Mouse (Mus musculus): ENCODE data around the gene 1700028J19Rik. TPM values are rescaled to one million over a fixed set of nuclear protein-coding genes. Genes with fewer than 3 reads are reported as not detected.

Gene 1700028J19Rik
- polyA plus RNA-seq (2012; rRNA removed), result 1.3 and 1.7 TPM in 2 replicates

GRCm38 (mm10) chr7:44246055-44246983, at the start of gene 1700028J19Rik, which contains the start of gene 2410002F23Rik:
Gene 1700028J19Rik (minus strand): TSS chr7:44246695.
Gene 2410002F23Rik (plus strand): TSS chr7:44246722.

DNA sequence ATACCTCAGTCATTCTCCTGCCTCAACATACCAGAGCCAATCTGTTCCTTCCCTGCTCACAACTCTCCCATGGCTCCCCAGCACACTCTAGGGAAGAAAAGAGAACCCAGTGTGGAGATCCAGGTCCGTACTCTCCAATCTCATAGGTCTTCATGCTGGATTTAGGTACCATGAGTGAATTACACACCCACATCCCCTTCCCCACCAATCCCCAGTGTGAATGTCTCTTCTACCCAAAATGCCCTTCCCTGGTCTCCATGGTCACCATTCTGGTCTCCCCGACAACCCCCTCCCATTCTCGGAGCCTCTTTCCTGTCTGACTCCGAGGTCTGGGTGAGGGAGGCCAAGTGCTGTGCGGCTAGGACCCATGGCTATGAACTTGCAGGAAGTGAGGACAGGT, 14.7 kb upstream of the 1700028J19Rik start, which contains the start of gene Gm15517:
TSS of gene Gm15517 (plus strand) at position 301 of the 400 bp plus-strand sequence.

GRCm38 (mm10) chr7:44257278-44257677, 10.8 kb upstream of the 1700028J19Rik start, which contains the start of gene Acp4:
Gene Acp4 (minus strand): TSS chr7:44257378.

DNA sequence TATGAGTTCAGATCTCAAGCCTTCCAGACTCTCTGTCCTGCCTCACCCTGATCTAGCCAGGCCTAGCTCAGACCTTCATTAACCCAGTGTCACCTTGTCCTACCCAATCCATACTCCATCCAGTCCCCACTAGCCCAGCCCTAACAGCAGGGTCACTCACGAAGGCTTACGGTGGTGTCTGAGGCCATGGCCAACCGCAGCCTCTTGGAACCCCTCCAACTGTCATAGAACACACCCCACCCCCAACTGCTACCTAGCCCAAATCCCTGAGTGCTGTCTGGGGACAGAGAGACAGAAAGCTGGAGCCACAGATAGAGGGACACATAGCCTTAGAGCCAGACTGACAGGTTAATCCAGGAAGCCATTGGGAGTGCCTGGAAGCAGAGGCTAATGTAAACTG, 10.6 kb downstream of the 1700028J19Rik start, which contains the start of gene Gm36864:
TSS of gene Gm36864 (plus strand) at position 269 of the 400 bp plus-strand sequence.

DNA sequence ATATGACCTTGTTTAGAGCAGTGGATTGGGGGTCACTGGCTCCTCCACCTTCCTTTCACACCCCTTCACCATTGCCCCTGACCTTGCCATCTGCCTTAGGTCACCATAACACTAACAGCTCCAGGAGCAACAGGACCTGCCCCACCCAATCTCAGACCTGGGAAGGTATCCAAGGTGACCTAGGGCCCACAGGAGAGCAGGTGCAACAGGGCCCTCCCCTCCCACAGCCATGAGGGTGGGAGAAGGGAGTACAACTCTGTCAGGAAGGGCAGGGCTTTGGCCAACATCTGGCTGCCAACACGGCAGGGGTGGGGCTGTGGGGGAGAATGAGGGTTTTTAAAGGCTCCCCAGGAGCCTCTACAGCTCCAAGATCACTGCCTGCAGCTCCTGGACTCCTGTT, 21.4 kb downstream of the 1700028J19Rik start, which contains the start of gene Klk1:
TSS of gene Klk1 (plus strand) at position 285 of the 400 bp plus-strand sequence.

DNA sequence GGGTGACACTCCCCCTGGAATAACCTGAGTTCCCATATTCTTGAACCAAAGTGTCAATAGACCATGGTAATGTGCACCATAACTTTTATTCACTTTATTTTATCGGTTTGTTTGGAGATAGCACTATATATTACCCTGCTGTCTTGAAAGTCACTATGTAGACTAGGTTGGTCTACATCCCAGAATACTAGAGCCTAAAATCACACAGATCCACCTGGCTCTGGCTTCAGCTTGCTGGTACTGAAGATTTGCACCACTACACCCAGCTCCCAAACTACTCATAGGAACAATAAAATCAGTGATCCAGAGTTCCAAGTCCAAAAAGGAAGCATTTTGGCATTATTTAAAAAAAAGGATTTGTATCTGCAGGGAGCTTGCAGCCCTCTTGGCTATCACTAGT, 30.9 kb downstream of the 1700028J19Rik start, which contains the start of gene Klk1b5:
TSS of gene Klk1b5 (plus strand) at position 301 of the 400 bp plus-strand sequence.

GRCm38 (mm10) chr7:44207135-44207534, 39.4 kb downstream of the 1700028J19Rik start, which contains the start of gene Klk1b4:
Gene Klk1b4 (plus strand): TSS chr7:44207435.

DNA sequence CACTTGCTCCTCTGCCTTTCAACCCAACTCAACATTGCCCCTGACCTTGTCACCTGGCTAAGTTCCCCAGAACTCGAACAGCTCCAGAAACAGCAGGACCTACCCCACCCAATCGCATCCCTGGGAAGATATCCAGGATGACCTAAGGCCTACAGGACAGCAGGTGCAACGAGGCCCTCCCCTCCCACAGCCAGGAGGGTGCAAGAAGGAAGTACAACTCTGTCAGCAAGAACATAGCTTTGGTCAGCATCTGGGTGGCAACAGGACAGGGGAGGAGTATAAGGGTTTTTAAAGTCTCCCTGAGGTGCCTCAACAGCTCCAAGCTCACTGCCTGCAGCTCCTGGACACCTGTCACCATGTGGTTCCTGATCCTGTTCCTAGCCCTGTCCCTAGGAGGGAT, 48.6 kb downstream of the 1700028J19Rik start, which contains the start of gene Klk1b3:
TSS of gene Klk1b3 (plus strand) at position 301 of the 400 bp plus-strand sequence.

DNA sequence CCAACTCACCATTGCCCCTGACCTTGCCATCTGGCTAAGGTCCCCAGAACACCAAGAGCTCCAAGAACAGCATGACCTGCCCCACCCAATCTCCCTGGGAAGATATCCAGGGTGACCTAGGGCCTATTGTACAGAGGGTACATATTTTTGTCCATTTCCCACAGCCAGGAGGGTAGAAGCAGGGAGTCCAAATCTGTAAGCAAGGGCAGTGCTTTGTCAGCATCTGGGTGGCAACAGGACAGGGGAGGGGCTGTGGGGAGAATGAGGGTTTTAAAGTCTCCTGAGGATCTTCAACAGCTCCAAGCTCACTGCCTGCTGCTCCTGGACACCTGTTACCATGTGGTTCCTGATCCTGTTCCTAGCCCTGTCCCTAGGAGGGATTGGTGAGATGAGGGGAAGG, 58.6 kb downstream of the 1700028J19Rik start, which contains the start of gene Klk1b24:
TSS of gene Klk1b24 (plus strand) at position 301 of the 400 bp plus-strand sequence.

Other genes with a start within 250 kb of the 1700028J19Rik start
- gene Klk1b26, start 234.5 kb downstream of the 1700028J19Rik start, polyA plus RNA-seq (2012; rRNA removed), result 0.08 TPM in 1 of 2 replicates, not detected in the other
- 0.07 TPM in 1 of 2 replicates, not detected in the other for gene Klk1b27, start 194.4 kb downstream of the 1700028J19Rik start, polyA plus RNA-seq (2012; rRNA removed)
- gene Klk1b21, start 144.4 kb downstream of the 1700028J19Rik start, polyA plus RNA-seq (2012; rRNA removed), result not detected in 2 replicates
- not detected in 2 replicates for gene Klk1b22, start 134.0 kb downstream of the 1700028J19Rik start, polyA plus RNA-seq (2012; rRNA removed)
- gene Klk1b16, start 109.9 kb downstream of the 1700028J19Rik start, polyA plus RNA-seq (2012; rRNA removed), result 0.05 TPM in 1 of 2 replicates, not detected in the other
- not detected in 2 replicates for gene Klk1b24, start 58.5 kb downstream of the 1700028J19Rik start, polyA plus RNA-seq (2012; rRNA removed)
- gene Klk1b3, start 48.5 kb downstream of the 1700028J19Rik start, polyA plus RNA-seq (2012; rRNA removed), result not detected in 2 replicates
- not detected in 2 replicates for gene Klk1b4, start 39.3 kb downstream of the 1700028J19Rik start, polyA plus RNA-seq (2012; rRNA removed)
- gene Klk1b5, start 30.8 kb downstream of the 1700028J19Rik start, polyA plus RNA-seq (2012; rRNA removed), result not detected in 2 replicates
- gene Klk1, start 21.3 kb downstream of the 1700028J19Rik start, polyA plus RNA-seq (2012; rRNA removed), result not detected in 2 replicates
- gene Gm36864, start 10.5 kb downstream of the 1700028J19Rik start, polyA plus RNA-seq (2012; rRNA removed), result not detected in 2 replicates
- gene 2410002F23Rik, start within 50 bp of the 1700028J19Rik start, polyA plus RNA-seq (2012; rRNA removed), result 296 and 311 TPM in 2 replicates
- not detected in 2 replicates for gene Acp4, start 10.7 kb upstream of the 1700028J19Rik start, polyA plus RNA-seq (2012; rRNA removed)
- gene Gm15517, start 14.8 kb upstream of the 1700028J19Rik start, polyA plus RNA-seq (2012; rRNA removed), result not detected in 2 replicates
- 2.7 and 7.5 TPM in 2 replicates for gene Clec11a, start 60.2 kb upstream of the 1700028J19Rik start, polyA plus RNA-seq (2012; rRNA removed)
- gene Shank1, start 63.6 kb upstream of the 1700028J19Rik start, polyA plus RNA-seq (2012; rRNA removed), result 23.2 and 35.2 TPM in 2 replicates
- gene Syt3, start 137.4 kb upstream of the 1700028J19Rik start, polyA plus RNA-seq (2012; rRNA removed), result 55.4 and 56.4 TPM in 2 replicates
- gene 1700008O03Rik, start 139.1 kb upstream of the 1700028J19Rik start, polyA plus RNA-seq (2012; rRNA removed), result 4.7 and 5.2 TPM in 2 replicates
- gene Lrrc4b, start 182.3 kb upstream of the 1700028J19Rik start, polyA plus RNA-seq (2012; rRNA removed), result 229 and 267 TPM in 2 replicates
- gene Aspdh, start 218.7 kb upstream of the 1700028J19Rik start, polyA plus RNA-seq (2012; rRNA removed), result 13.8 and 16.1 TPM in 2 replicates
- 75.4 and 77.8 TPM in 2 replicates for gene Josd2, start 221.3 kb upstream of the 1700028J19Rik start, polyA plus RNA-seq (2012; rRNA removed)
- 210 and 223 TPM in 2 replicates for gene Emc10, start 249.8 kb upstream of the 1700028J19Rik start, polyA plus RNA-seq (2012; rRNA removed)
- 25.2 and 26.6 TPM in 2 replicates for gene Fam71e1, start 249.9 kb upstream of the 1700028J19Rik start, polyA plus RNA-seq (2012; rRNA removed)